Mouse (Mus musculus) small intestine, adult 2 months (tissue): ENCODE results near the gene Xkrx.

Experiments
- CTCF ChIP-seq: fragments of 200-500 bp; IDR thresholded peaks from 2 replicates; pipeline ENCODE4 v1.5.1; 2012; ENCODE audit warnings: low read depth, mild to moderate bottlenecking, control low read depth, inconsistent platforms, low read length, moderate library complexity, mixed read lengths; ENCODE audit not compliant: insufficient replicate concordance, insufficient read length; ENCODE audit errors: extremely low read depth
- POLR2A ChIP-seq: fragments of 200-500 bp; IDR thresholded peaks from 2 replicates; pipeline ENCODE4 v1.6.1; 2012; ENCODE audit warnings: low read depth, mild to moderate bottlenecking, control low read depth, inconsistent platforms, low read length, moderate library complexity

- TF ChIP-seq CTCF, result no peak
- no peak for TF ChIP-seq POLR2A
Measured at GRCm38 (mm10) chrX:134170584-134170983, 8.7 kb upstream of the Xkrx start.
